Mouse (Mus musculus): ENCODE measurements around the gene 2010111I01Rik. TPM values are rescaled to one million over a fixed set of nuclear protein-coding genes. Genes with fewer than 3 reads are reported as not detected.
"Not testable (repeated sequence)": the region's sequence is repeated elsewhere in the genome, so short reads cannot be mapped to it uniquely, and the experiment has no call there.

The 2010111I01Rik gene
- total RNA-seq, 2 experiments from 2014 or later, result 87.8 to 90.0 TPM

GRCm38 (mm10) chr13:63071874-63072273 lies 107.2 kb downstream of the 2010111I01Rik start:
- intact Hi-C loops (cut with DNase I), result no loop called here
- no peak for DNase-seq

- peak; percentile 40 to 43 for DNase-seq
- intact Hi-C loops (cut with DNase I), result no loop called here
Measured at GRCm38 (mm10) chr13:63072376-63072775, 107.7 kb downstream of the 2010111I01Rik start.

DNA sequence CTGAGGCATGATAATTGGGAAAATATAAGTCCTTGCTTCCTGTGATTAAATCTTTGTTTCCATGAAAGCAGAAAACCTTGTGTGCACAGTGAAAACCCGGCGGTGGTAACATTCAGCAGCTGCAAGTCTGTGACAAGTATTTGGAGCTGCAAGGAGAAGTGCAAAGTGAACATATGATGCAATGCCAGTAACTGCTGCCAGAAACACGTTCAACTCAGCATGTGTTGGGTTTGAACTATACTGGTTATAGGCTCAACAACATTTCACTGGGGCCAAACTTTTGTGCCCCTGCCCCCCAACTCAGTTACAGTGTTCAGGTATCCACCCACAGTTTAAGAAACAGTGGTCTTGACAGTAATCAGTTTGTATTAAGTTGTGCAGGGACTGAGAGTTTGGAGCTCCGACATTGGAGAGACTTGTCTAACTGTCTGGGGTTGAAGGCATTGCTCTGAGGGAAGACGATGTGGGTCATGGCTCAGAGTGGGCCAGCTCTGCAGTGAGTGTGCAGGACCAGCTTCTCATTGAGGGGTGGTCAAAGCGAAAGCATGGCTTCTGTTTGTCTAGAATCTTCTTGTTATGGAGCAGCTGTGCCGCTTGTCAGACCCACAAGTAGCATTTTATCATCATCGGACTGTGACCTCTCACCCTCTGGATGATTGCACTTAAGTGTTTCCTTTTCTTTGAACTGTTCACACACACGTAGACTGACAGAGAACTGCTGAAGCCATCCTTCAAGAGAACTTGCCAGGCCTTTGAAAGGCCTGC lies 109.4 kb downstream of the 2010111I01Rik start:
- peak; percentile 31 to 58 for DNase-seq
- intact Hi-C loops (cut with DNase I), result no loop called here

DNA sequence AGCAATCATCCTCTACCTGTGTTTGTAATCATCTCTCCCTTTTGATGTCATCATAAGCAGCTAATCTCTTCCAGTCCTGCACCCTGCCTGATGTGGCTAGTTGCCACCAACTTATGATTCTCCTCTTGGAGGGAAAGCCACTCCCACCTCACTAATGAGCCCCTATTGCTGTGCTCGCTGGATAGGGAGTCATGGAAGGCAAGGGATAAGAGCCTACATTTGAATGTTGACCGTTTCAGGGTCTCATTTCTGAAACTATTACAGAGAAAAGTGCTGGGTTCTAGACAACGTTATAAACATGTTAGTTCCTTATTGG lies 109.9 kb downstream of the 2010111I01Rik start:
- intact Hi-C loops (cut with DNase I), result no loop called here
- no peak for DNase-seq

- intact Hi-C loops (cut with DNase I), result no loop called here
- no peak for DNase-seq
Measured at GRCm38 (mm10) chr13:63075331-63075855, 110.7 kb downstream of the 2010111I01Rik start.

- DNase-seq, result no peak
- intact Hi-C loops (cut with DNase I), result no loop called here
Measured at GRCm38 (mm10) chr13:63080191-63080590, 115.5 kb downstream of the 2010111I01Rik start.

GRCm38 (mm10) chr13:63080823-63081222 lies 116.1 kb downstream of the 2010111I01Rik start:
- DNase-seq, result peak in 1 of 2 experiments; percentile 27
- intact Hi-C loops (cut with DNase I), result no loop called here

DNA sequence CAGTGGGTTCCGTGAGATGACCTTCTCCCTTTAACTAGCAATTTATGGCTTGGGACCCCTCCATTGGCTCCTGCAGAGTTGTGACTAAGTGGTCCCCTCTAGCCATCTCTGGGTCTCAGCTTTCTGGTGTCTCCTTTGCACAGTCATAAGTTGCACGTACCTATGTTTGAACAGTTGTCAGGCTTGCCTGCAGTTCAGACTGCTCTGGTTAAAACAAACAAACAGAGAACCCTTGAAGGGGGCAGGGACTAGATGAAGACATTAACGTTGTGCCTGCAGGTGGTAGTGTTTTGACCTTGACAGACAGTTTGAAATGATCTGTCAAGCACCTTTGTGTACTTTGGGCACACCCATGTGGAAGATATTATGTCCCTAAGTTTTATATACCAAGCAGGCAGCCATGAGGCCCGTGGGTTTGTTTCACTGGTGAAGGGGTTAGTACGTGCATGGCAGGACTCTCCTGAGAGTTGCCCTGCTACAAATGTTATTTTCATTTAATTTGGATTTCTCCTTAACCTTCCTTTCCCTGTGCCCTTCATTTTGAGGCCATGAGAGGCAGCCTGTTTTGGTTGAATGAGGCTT lies 118.0 kb downstream of the 2010111I01Rik start:
- intact Hi-C loops (cut with DNase I), result no loop called here

GRCm38 (mm10) chr13:63083139-63083538 lies 118.4 kb downstream of the 2010111I01Rik start:
- DNase-seq; intact Hi-C loops (cut with DNase I): not testable (repeated sequence)

More for the DNA sequence above, 118.0 kb downstream of the 2010111I01Rik start:
- no peak for DNase-seq

DNA sequence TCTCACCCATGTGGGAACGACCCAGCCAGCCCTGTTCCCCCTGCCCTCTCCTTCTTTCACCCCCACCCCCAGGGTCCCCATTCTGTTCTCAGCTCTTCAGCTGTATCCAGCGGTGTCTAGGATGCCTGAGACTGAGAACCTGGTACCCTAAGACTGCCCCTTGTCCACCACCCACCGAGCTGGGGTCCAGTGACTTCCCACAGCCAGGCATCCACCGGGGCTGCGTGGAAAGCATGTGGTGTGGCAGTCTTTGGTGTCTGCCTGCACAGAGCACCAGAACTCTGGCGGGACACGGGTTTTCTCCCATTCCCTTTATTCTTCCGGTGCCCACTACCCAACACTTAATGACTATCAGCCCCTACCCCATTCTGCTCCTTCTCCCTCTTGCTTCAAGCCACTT lies 119.0 kb downstream of the 2010111I01Rik start:
- intact Hi-C loops (cut with DNase I), result no loop called here
- no peak for DNase-seq

- DNase-seq, result no peak
- intact Hi-C loops (cut with DNase I), result no loop called here
Measured at GRCm38 (mm10) chr13:63087865-63088683, 123.4 kb downstream of the 2010111I01Rik start.

- intact Hi-C loops (cut with DNase I), result no loop called here
- no peak for DNase-seq
Measured at GRCm38 (mm10) chr13:63089513-63089912, 124.8 kb downstream of the 2010111I01Rik start.

GRCm38 (mm10) chr13:63091246-63091645 lies 126.6 kb downstream of the 2010111I01Rik start:
- DNase-seq, result no peak
- intact Hi-C loops (cut with DNase I), result no loop called here

- DNase-seq, result no peak
- intact Hi-C loops (cut with DNase I), result no loop called here
Measured at GRCm38 (mm10) chr13:63092299-63092698, 127.6 kb downstream of the 2010111I01Rik start.

GRCm38 (mm10) chr13:63092874-63093273 lies 128.2 kb downstream of the 2010111I01Rik start:
- intact Hi-C loops (cut with DNase I), result no loop called here
- no peak for DNase-seq

- intact Hi-C loops (cut with DNase I), result no loop called here
- DNase-seq, result no peak
Measured at GRCm38 (mm10) chr13:63093636-63094035, 128.9 kb downstream of the 2010111I01Rik start.

- intact Hi-C loops (cut with DNase I), result loop anchor here (5.0 kb wide), 1 partner anchor 47 kb away; no protein-coding TSS in a partner anchor
- DNase-seq, result no peak
Measured at GRCm38 (mm10) chr13:63094317-63095131, 129.8 kb downstream of the 2010111I01Rik start.

- peak in 1 of 2 experiments; percentile 49 for DNase-seq
- intact Hi-C loops (cut with DNase I), result loop anchor here (2.0 to 5.0 kb wide), 2 partner anchors 14 to 49 kb away; no protein-coding TSS in a partner anchor
Measured at GRCm38 (mm10) chr13:63096764-63097163, 132.1 kb downstream of the 2010111I01Rik start.

GRCm38 (mm10) chr13:63097440-63097930 lies 132.8 kb downstream of the 2010111I01Rik start:
- intact Hi-C loops (cut with DNase I), result loop anchor here (2.0 to 5.0 kb wide), 2 partner anchors 13 to 50 kb away; no protein-coding TSS in a partner anchor
- no peak for DNase-seq

- intact Hi-C loops (cut with DNase I), result no loop called here
- DNase-seq, result no peak
Measured at GRCm38 (mm10) chr13:63101761-63102160, 137.1 kb downstream of the 2010111I01Rik start.

All from heart, postnatal 36 days (tissue).